15 mouse cellular contexts compared by ENCODE assay signal in genomic region chr11:80078831-80079230, GRCm38 (mm10). TPM values are rescaled to one million over a fixed set of nuclear protein-coding genes. Genes with fewer than 3 reads are reported as not detected.
DNase-seq lines count a peak whose midpoint lies in the region; ATAC-seq and TF ChIP-seq lines count a peak whose summit lies in the region.
"Had no signal": no experiment of that assay in that cellular context is flagged by ENCODE, and none has a peak within 500 bp of the region (broad histone marks: within the 10 kb centered on the region; RNA-seq: fewer than 3 reads in every experiment).

No protein-coding gene starts in this region.

- H3ac ChIP-seq in myocyte (ENCODE audit: control insufficient read depth, insufficient read length), result no peak overlapping the region

- no peaks in the 10 kb centered on the region for H3K9me3 ChIP-seq in stomach, embryonic 15.5 days
- no peaks in the 10 kb centered on the region for H3K9me3 ChIP-seq in stomach, postnatal 0 days (ENCODE audit: control insufficient read depth, low read length)
- H3K9me3 ChIP-seq in embryonic facial prominence, embryonic 13.5 days, result no peaks in the 10 kb centered on the region
- no peaks in the 10 kb centered on the region for H3K9me3 ChIP-seq in forebrain, embryonic 11.5 days (ENCODE audit: control insufficient read depth, low read length)
- no peaks in the 10 kb centered on the region for H3K9me3 ChIP-seq in forebrain, embryonic 14.5 days (replicated peaks; ENCODE audit: control insufficient read depth, low read length)
- H3K9me3 ChIP-seq: hindbrain, embryonic 12.5 days; midbrain, embryonic 15.5 days had no signal

- H3K4me1 ChIP-seq in stomach, embryonic 15.5 days, result peaks cover 14% of the 10 kb centered on the region
- H3K4me1 ChIP-seq in stomach, postnatal 0 days (replicated peaks; ENCODE audit: control insufficient read depth, insufficient read depth), result no peaks in the 10 kb centered on the region
- H3K4me1 ChIP-seq in embryonic facial prominence, embryonic 13.5 days, result peaks cover 16% of the 10 kb centered on the region
- H3K4me1 ChIP-seq in forebrain, embryonic 11.5 days (replicated peaks; ENCODE audit: control insufficient read depth, insufficient read depth, low read length), result peaks cover 2% of the 10 kb centered on the region; the same call in 1 of the 2 replicates
- peaks cover 6% of the 10 kb centered on the region for H3K4me1 ChIP-seq in forebrain, embryonic 14.5 days (ENCODE audit: control insufficient read depth, insufficient read depth, low read length)

- no peaks in the 10 kb centered on the region for H3K36me3 ChIP-seq in stomach, embryonic 15.5 days
- no peaks in the 10 kb centered on the region for H3K36me3 ChIP-seq in stomach, postnatal 0 days (ENCODE audit: control insufficient read depth, insufficient read depth, low read length)
- H3K36me3 ChIP-seq in embryonic facial prominence, embryonic 13.5 days, result no peaks in the 10 kb centered on the region
- no peaks in the 10 kb centered on the region for H3K36me3 ChIP-seq in myocyte (ENCODE audit: control insufficient read depth, insufficient read depth)
- H3K36me3 ChIP-seq in forebrain, embryonic 11.5 days (ENCODE audit: control insufficient read depth, insufficient read depth, low read length), result no peaks in the 10 kb centered on the region
- no peaks in the 10 kb centered on the region for H3K36me3 ChIP-seq in forebrain, embryonic 14.5 days (ENCODE audit: control insufficient read depth, insufficient read depth, low read length)
- H3K36me3 ChIP-seq: hindbrain, embryonic 12.5 days; midbrain, embryonic 15.5 days had no signal

- H3K27me3 ChIP-seq in stomach, embryonic 15.5 days (replicated peaks), result no peaks in the 10 kb centered on the region
- H3K27me3 ChIP-seq in stomach, postnatal 0 days (ENCODE audit: control insufficient read depth, insufficient read depth, low read length), result no peaks in the 10 kb centered on the region
- H3K27me3 ChIP-seq in embryonic facial prominence, embryonic 13.5 days, result no peaks in the 10 kb centered on the region
- no peaks in the 10 kb centered on the region for H3K27me3 ChIP-seq in myocyte (ENCODE audit: control insufficient read depth, insufficient read depth, insufficient read length)
- no peaks in the 10 kb centered on the region for H3K27me3 ChIP-seq in forebrain, embryonic 11.5 days (ENCODE audit: control insufficient read depth, insufficient read depth, low read length)
- H3K27me3 ChIP-seq in forebrain, embryonic 14.5 days (replicated peaks; ENCODE audit: control insufficient read depth, insufficient read depth, low read length), result no peaks in the 10 kb centered on the region
- H3K27me3 ChIP-seq: hindbrain, embryonic 12.5 days; midbrain, embryonic 15.5 days had no signal

- no peak for TF ChIP-seq EP300 in stomach, postnatal 0 days (optimal IDR thresholded peaks at IDR 0.05)

- H3K4me2 ChIP-seq in stomach, embryonic 15.5 days, result peak overlapping the region; percentile 12; the same call in 1 of the 2 replicates
- no peak overlapping the region for H3K4me2 ChIP-seq in stomach, postnatal 0 days (replicated peaks; ENCODE audit: low read depth)
- peak overlapping the region; percentile 72; the same call in 1 of the 2 replicates for H3K4me2 ChIP-seq in embryonic facial prominence, embryonic 13.5 days
- peak overlapping the region; percentile 59 for H3K4me2 ChIP-seq in myocyte (ENCODE audit: low read depth)
- no peak overlapping the region for H3K4me2 ChIP-seq in forebrain, embryonic 11.5 days (ENCODE audit: low read depth, low read length, severe bottlenecking)
- H3K4me2 ChIP-seq in forebrain, embryonic 14.5 days (ENCODE audit: low read length), result no peak overlapping the region

- no peak for ATAC-seq in stomach, embryonic 15.5 days (ENCODE audit: insufficient read depth, low FRiP score, low read depth)
- ATAC-seq in stomach, postnatal 0 days (ENCODE audit: low FRiP score, low TSS enrichment), result no peak
- no peak for ATAC-seq in embryonic facial prominence, embryonic 13.5 days (ENCODE audit: insufficient number of reproducible peaks, insufficient read depth, low FRiP score, low TSS enrichment, low read depth)
- ATAC-seq in forebrain, embryonic 11.5 days (replicated peaks; ENCODE audit: low FRiP score), result no peak
- no peak for ATAC-seq in forebrain, embryonic 14.5 days
- ATAC-seq: intestine, embryonic 16.5 days; midbrain, embryonic 15.5 days had no signal

- H3K27ac ChIP-seq in stomach, embryonic 15.5 days, result no peak overlapping the region; the same call in 1 of the 2 replicates
- H3K27ac ChIP-seq in stomach, postnatal 0 days (replicated peaks), result no peak overlapping the region
- H3K27ac ChIP-seq in embryonic facial prominence, embryonic 13.5 days, result no peak overlapping the region; the same call in 1 of the 2 replicates
- no peak overlapping the region for H3K27ac ChIP-seq in forebrain, embryonic 11.5 days (ENCODE audit: low read depth, low read length)
- H3K27ac ChIP-seq in forebrain, embryonic 14.5 days (ENCODE audit: low read depth, low read length), result no peak overlapping the region
- H3K27ac ChIP-seq: hindbrain, embryonic 12.5 days; midbrain, embryonic 15.5 days had no signal

- intact Hi-C loops in heart, postnatal 10 days (cut with DNase I), result no loop called here

- no peak overlapping the region for H3K4me3 ChIP-seq in stomach, embryonic 15.5 days (replicated peaks)
- H3K4me3 ChIP-seq in stomach, postnatal 0 days (ENCODE audit: low read depth, low read length), result no peak overlapping the region
- H3K4me3 ChIP-seq in embryonic facial prominence, embryonic 13.5 days, result no peak overlapping the region
- peak overlapping the region; percentile 63 for H3K4me3 ChIP-seq in myocyte
- no peak overlapping the region for H3K4me3 ChIP-seq in forebrain, embryonic 11.5 days (ENCODE audit: low read depth, low read length)
- no peak overlapping the region for H3K4me3 ChIP-seq in forebrain, embryonic 14.5 days (ENCODE audit: low read depth, low read length)
- H3K4me3 ChIP-seq: midbrain, embryonic 15.5 days had no signal

- 18% methylated on average over 1 of the region's 1 CpGs for WGBS in stomach, embryonic 15.5 days
- WGBS in stomach, postnatal 0 days, result 26% methylated on average over 1 of the region's 1 CpGs
- 55% methylated on average over 1 of the region's 1 CpGs for WGBS in embryonic facial prominence, embryonic 13.5 days
- WGBS in forebrain, embryonic 11.5 days, result 78% methylated on average over 1 of the region's 1 CpGs
- 31% methylated on average over 1 of the region's 1 CpGs for WGBS in forebrain, embryonic 14.5 days

- H3K79me2 ChIP-seq in myocyte (ENCODE audit: control insufficient read depth, insufficient read depth), result peaks cover 8% of the 10 kb centered on the region

- no peak overlapping the region for H3K9ac ChIP-seq in stomach, embryonic 15.5 days
- H3K9ac ChIP-seq in stomach, postnatal 0 days (ENCODE audit: low read length), result no peak overlapping the region
- H3K9ac ChIP-seq in embryonic facial prominence, embryonic 13.5 days, result no peak overlapping the region
- no peak overlapping the region for H3K9ac ChIP-seq in forebrain, embryonic 11.5 days (ENCODE audit: low read length)
- H3K9ac ChIP-seq in forebrain, embryonic 14.5 days (ENCODE audit: low read length), result no peak overlapping the region
- H3K9ac ChIP-seq: hindbrain, embryonic 12.5 days; midbrain, embryonic 15.5 days had no signal

- peak; percentile 86 for DNase-seq in heart, adult 11 months
- no peak for DNase-seq in heart, postnatal 10 days
- no peak for DNase-seq in stomach, postnatal 0 days (ENCODE audit: low spot score)
- DNase-seq in forebrain, embryonic 11.5 days (ENCODE audit: low spot score), result no peak
- no peak for DNase-seq in forebrain, embryonic 14.5 days (ENCODE audit: low spot score)
- DNase-seq: cerebellum, adult 8-10 months; kidney, postnatal 10 days; layer of hippocampus, adult 9-11 months; lung, postnatal 4 days had no signal

- no peak for TF ChIP-seq POLR2A in myocyte (IDR thresholded peaks at IDR 0.05; ENCODE audit: insufficient read length, low read depth)

- no peak for TF ChIP-seq CTCF in stomach, postnatal 0 days (IDR thresholded peaks at IDR 0.05; ENCODE audit: low read depth)

TF ChIP-seq in myocyte, 11 proteins besides CTCF, POLR2A, EP300 and RAD21 (continues in another document):
- no peak for TF ChIP-seq REST (IDR thresholded peaks at IDR 0.05; ENCODE audit: insufficient read depth, insufficient read length)
- TF ChIP-seq USF1 (IDR thresholded peaks at IDR 0.05; ENCODE audit: low read depth), result no peak
- TF ChIP-seq MAX (IDR thresholded peaks at IDR 0.05; ENCODE audit: low read depth), result no peak
- no peak for TF ChIP-seq TCF3 (IDR thresholded peaks at IDR 0.05; ENCODE audit: insufficient read length, low read depth)
- no peak for TF ChIP-seq TCF12 (IDR thresholded peaks at IDR 0.05; ENCODE audit: insufficient read depth, poor library complexity, severe bottlenecking)
- no peak for TF ChIP-seq E2F4 (IDR thresholded peaks at IDR 0.05; ENCODE audit: insufficient read depth)
- TF ChIP-seq CEBPB (IDR thresholded peaks at IDR 0.05; ENCODE audit: insufficient read depth, poor library complexity, severe bottlenecking), result no peak
- no peak for TF ChIP-seq SRF (IDR thresholded peaks at IDR 0.05; ENCODE audit: control insufficient read depth, insufficient read length, low read depth)
- TF ChIP-seq MYOG (IDR thresholded peaks at IDR 0.05; ENCODE audit: control insufficient read depth in 1 of 3, insufficient read depth in 1 of 3, insufficient read length in 2 of 3, low read depth in 2 of 3), result no peak
- no peak for TF ChIP-seq POLR2AphosphoS2 (IDR thresholded peaks at IDR 0.05; ENCODE audit: insufficient read length, low read depth)

RNA-seq across cellular contexts. Expression of gene Crlf3, which starts 2.0 kb away (rescaled TPM):
- 10 to 100 TPM; 16.6 to 26.5 TPM for total RNA-seq in heart, postnatal 10 days (2021)
- 31.0 and 39.5 TPM in 2 replicates for polyA plus RNA-seq in stomach, embryonic 15.5 days (2015; fragmentation: Nextera tagmentation; extraction: Ambion mirVana)
- polyA plus RNA-seq in stomach, postnatal 0 days (2015; fragmentation: Nextera tagmentation; extraction: Ambion mirVana), result 13.2 and 13.6 TPM in 2 replicates
- 47.4 and 50.9 TPM in 2 replicates for polyA plus RNA-seq in embryonic facial prominence, embryonic 13.5 days (2015; fragmentation: Nextera tagmentation; extraction: Ambion mirVana)
- polyA plus RNA-seq in myocyte (2012; fragmentation: generic; extraction: Trizol), result 12.6 TPM
- 35.0 and 37.4 TPM in 2 replicates for polyA plus RNA-seq in forebrain, embryonic 11.5 days (2014; fragmentation: Nextera tagmentation; extraction: Ambion mirVana)
- polyA plus RNA-seq in forebrain, embryonic 14.5 days (2014; fragmentation: Nextera tagmentation; extraction: Ambion mirVana), result 17.6 and 18.7 TPM in 2 replicates

RNA-seq across cellular contexts. Expression of gene Atad5, which starts 10.4 kb away (rescaled TPM):
- 1 to 10 TPM; 2.8 to 4.1 TPM for total RNA-seq in heart, postnatal 10 days (2021)
- polyA plus RNA-seq in stomach, embryonic 15.5 days (2015; fragmentation: Nextera tagmentation; extraction: Ambion mirVana), result 9.3 and 9.6 TPM in 2 replicates
- polyA plus RNA-seq in stomach, postnatal 0 days (2015; fragmentation: Nextera tagmentation; extraction: Ambion mirVana), result 1.6 and 2.2 TPM in 2 replicates
- 15.2 and 15.8 TPM in 2 replicates for polyA plus RNA-seq in embryonic facial prominence, embryonic 13.5 days (2015; fragmentation: Nextera tagmentation; extraction: Ambion mirVana)
- 0.58 TPM for polyA plus RNA-seq in myocyte (2012; fragmentation: generic; extraction: Trizol)
- polyA plus RNA-seq in forebrain, embryonic 11.5 days (2014; fragmentation: Nextera tagmentation; extraction: Ambion mirVana), result 21.8 and 25.7 TPM in 2 replicates
- 8.8 and 9.0 TPM in 2 replicates for polyA plus RNA-seq in forebrain, embryonic 14.5 days (2014; fragmentation: Nextera tagmentation; extraction: Ambion mirVana)

Comparison
In these comparisons a context has a peak if more than half of its experiments do, and no peak if none do; other contexts are left out.
1. H3K4me2 ChIP-seq: peak in stomach, embryonic 15.5 days (single experiment), embryonic facial prominence, embryonic 13.5 days (single experiment) and myocyte (single experiment); none in stomach, postnatal 0 days (single experiment), forebrain, embryonic 11.5 days (single experiment) and forebrain, embryonic 14.5 days (single experiment).